ENCODE assay signal across 8 mouse cellular contexts in genomic region chr6:148896507-148896851, GRCm38 (mm10). TPM values are rescaled to one million over a fixed set of nuclear protein-coding genes. Genes with fewer than 3 reads are reported as not detected.
DNase-seq lines count a peak whose midpoint lies in the region; ATAC-seq and TF ChIP-seq lines count a peak whose summit lies in the region.

No protein-coding gene starts in this region.

- WGBS in lung, postnatal 0 days: 42% methylated on average over 6 of the region's 6 CpGs
- 46% methylated on average over 6 of the region's 6 CpGs for whole genome bisulfite sequencing in limb, embryonic 11.5 days
- 33% methylated on average over 6 of the region's 6 CpGs for WGBS in small intestine, adult 2 months

- no peak overlapping the region for H3K9ac ChIP-seq in lung, postnatal 0 days (replicated peaks; ENCODE audit: low read depth)
- H3K9ac ChIP-seq in limb, embryonic 11.5 days (ENCODE audit: low read length): peak overlapping the region; percentile 56

- H3K9me3 ChIP-seq in lung, postnatal 0 days (ENCODE audit: low read length): no peaks in the 10 kb centered on the region
- H3K9me3 ChIP-seq in limb, embryonic 11.5 days (ENCODE audit: control insufficient read depth, low read length): no peaks in the 10 kb centered on the region

- peak overlapping the region; percentile 95 for H3K4me2 ChIP-seq in lung, postnatal 0 days (replicated peaks; ENCODE audit: low read depth, low read length)
- H3K4me2 ChIP-seq in limb, embryonic 11.5 days (ENCODE audit: low read depth, severe bottlenecking): peak overlapping the region; percentile 82

- no peaks in the 10 kb centered on the region for H3K36me3 ChIP-seq in lung, postnatal 0 days (ENCODE audit: insufficient read depth, low read length)
- no peaks in the 10 kb centered on the region for H3K36me3 ChIP-seq in limb, embryonic 11.5 days (ENCODE audit: control insufficient read depth, insufficient read depth, low read length)
- no peaks in the 10 kb centered on the region for H3K36me3 ChIP-seq in small intestine, adult 2 months (ENCODE audit: control insufficient read depth, insufficient read depth, low read length)

- peak; percentile 32 for ATAC-seq in lung, postnatal 0 days
- ATAC-seq in erythroblast, adult 5-6 weeks (replicated peaks; ENCODE audit: low FRiP score, poor library complexity, severe bottlenecking): peak; percentile 6; the same call in 1 of the 2 replicates
- ATAC-seq in limb, embryonic 11.5 days (ENCODE audit: insufficient number of reproducible peaks, low FRiP score, low TSS enrichment, low read depth): no peak; the same call in 1 of the 2 replicates

- DNase-seq in lung, postnatal 0 days (ENCODE audit: low spot score): no peak
- no peak for DNase-seq in lung, postnatal 4 days
- no peak for DNase-seq in limb, embryonic 11.5 days (ENCODE audit: low spot score)
- no peak for DNase-seq in layer of hippocampus, adult 8-10 months (ENCODE audit: low spot score in 2 of 2)
- DNase-seq in spleen, adult 18-20 months: no peak
- no peak for DNase-seq in spleen, postnatal 10 days (ENCODE audit: low spot score in 2 of 2)

- H3K4me1 ChIP-seq in lung, postnatal 0 days (ENCODE audit: insufficient read depth, low read depth, low read length): no peaks in the 10 kb centered on the region
- 0 out of 2 replicates have a peak, but pooled peaks cover 2% of the 10 kb centered on the region for H3K4me1 ChIP-seq in limb, embryonic 11.5 days (ENCODE audit: control insufficient read depth, insufficient read depth, low read length)
- H3K4me1 ChIP-seq in small intestine, adult 2 months (ENCODE audit: control insufficient read depth, insufficient read depth, insufficient read length, low read length): no peaks in the 10 kb centered on the region

- TF ChIP-seq EP300 in lung, postnatal 0 days (IDR thresholded peaks at IDR 0.05): no peak

- peak overlapping the region; percentile 78 for H3K4me3 ChIP-seq in lung, postnatal 0 days (ENCODE audit: low read depth, low read length)
- peak overlapping the region; percentile 74 for H3K4me3 ChIP-seq in limb, embryonic 11.5 days (ENCODE audit: low read depth, low read length)
- peak overlapping the region; percentile 89 for H3K4me3 ChIP-seq in small intestine, adult 2 months (ENCODE audit: low read depth, low read length)

- H3K27me3 ChIP-seq in lung, postnatal 0 days (replicated peaks; ENCODE audit: insufficient read depth, low read length): no peaks in the 10 kb centered on the region
- no peaks in the 10 kb centered on the region for H3K27me3 ChIP-seq in limb, embryonic 11.5 days (ENCODE audit: control insufficient read depth, insufficient read depth, low read length)
- no peaks in the 10 kb centered on the region for H3K27me3 ChIP-seq in small intestine, adult 2 months (ENCODE audit: control insufficient read depth, insufficient read depth, low read length)

- no peak for TF ChIP-seq POLR2A in small intestine, adult 2 months (IDR thresholded peaks at IDR 0.05; ENCODE audit: low read depth, low read length)

- peak overlapping the region; percentile 64 for H3K27ac ChIP-seq in lung, postnatal 0 days (ENCODE audit: low read length)
- peak overlapping the region; percentile 70 for H3K27ac ChIP-seq in limb, embryonic 11.5 days (replicated peaks; ENCODE audit: low read depth, low read length)
- 0 out of 2 replicates have a peak overlapping the region, but pooled peaks have one; percentile 0 for H3K27ac ChIP-seq in small intestine, adult 2 months (ENCODE audit: insufficient read depth, low read depth, low read length)

- TF ChIP-seq CTCF in lung, postnatal 0 days (IDR thresholded peaks at IDR 0.05): no peak
- no peak; the same call in 1 of the 2 replicates for TF ChIP-seq CTCF in small intestine, adult 2 months (IDR thresholded peaks at IDR 0.05; ENCODE audit: extremely low read depth, insufficient read length, insufficient replicate concordance, low read depth, low read length)

RNA-seq across cellular contexts. Expression of gene Caprin2, which starts 0.4 kb away (rescaled TPM):
- polyA plus RNA-seq in lung, postnatal 0 days (2015; fragmentation: Nextera tagmentation; extraction: Ambion mirVana): 3.8 and 5.1 TPM in 2 replicates
- 3.1 TPM in 1 of 2 replicates, not detected in the other for total RNA-seq in erythroblast, adult 5-6 weeks (2015; ENCODE audit: low replicate concordance)
- 3.1 and 4.0 TPM in 2 replicates for total RNA-seq in erythroblast, adult 5-6 weeks (2017; ENCODE audit: low replicate concordance)
- polyA plus RNA-seq in limb, embryonic 11.5 days (2014; fragmentation: Nextera tagmentation; extraction: Ambion mirVana): 10.8 and 12.3 TPM in 2 replicates
- polyA plus RNA-seq in small intestine, adult 2 months (2012; rRNA removed): 1.6 and 1.7 TPM in 2 replicates
- total RNA-seq in layer of hippocampus, adult 8-10 months (2022): 10 to 100 TPM in 2 of 4 experiments, 1 to 10 TPM in 2; 8.0 to 11.7 (median 10.1) TPM

RNA-seq across cellular contexts. Expression of gene Sinhcaf, which starts 49.8 kb away (rescaled TPM):
- 46.3 and 47.8 TPM in 2 replicates for polyA plus RNA-seq in lung, postnatal 0 days (2015; fragmentation: Nextera tagmentation; extraction: Ambion mirVana)
- 4.6 and 9.0 TPM in 2 replicates for total RNA-seq in erythroblast, adult 5-6 weeks (2015; ENCODE audit: low replicate concordance)
- 9.0 and 12.8 TPM in 2 replicates for total RNA-seq in erythroblast, adult 5-6 weeks (2017; ENCODE audit: low replicate concordance)
- 224 and 241 TPM in 2 replicates for polyA plus RNA-seq in limb, embryonic 11.5 days (2014; fragmentation: Nextera tagmentation; extraction: Ambion mirVana)
- 0.57 and 1.5 TPM in 2 replicates for polyA plus RNA-seq in small intestine, adult 2 months (2012; rRNA removed)
- total RNA-seq in layer of hippocampus, adult 8-10 months (2022): 1 to 10 TPM; 2.9 to 5.3 (median 4.0) TPM

Comparison
In these comparisons a context has a peak if more than half of its experiments do, and no peak if none do; other contexts are left out.
1. H3K27ac ChIP-seq: peak in every context shown above with its lines; median percentile 70 in limb, embryonic 11.5 days; 64 in lung, postnatal 0 days; 0 in small intestine, adult 2 months.
2. RNA of gene Sinhcaf, which starts 49.8 kb away (polyA plus RNA-seq): 224 to 241 TPM in limb, embryonic 11.5 days and 46.3 to 47.8 TPM in lung, postnatal 0 days; 0.57 to 1.5 TPM in small intestine, adult 2 months; every median in the first group is over 10 times any median in the second.
3. Peak in every context shown above with its lines, with median percentiles within 50 percentile points of each other: H3K4me3 ChIP-seq.